Comparison of ENCODE assay signal across 11 mouse cellular contexts in genomic region chr7:141638077-141638476, GRCm38 (mm10). TPM values are rescaled to one million over a fixed set of nuclear protein-coding genes. Genes with fewer than 3 reads are reported as not detected.
DNase-seq lines count a peak whose midpoint lies in the region; ATAC-seq and TF ChIP-seq lines count a peak whose summit lies in the region.
"Not testable (repeated sequence)": the region's sequence is repeated elsewhere in the genome, so short reads cannot be mapped to it uniquely, and the experiment has no call there.
"Had no signal": no experiment of that assay in that cellular context is flagged by ENCODE, and none has a peak within 500 bp of the region (broad histone marks: within the 10 kb centered on the region; RNA-seq: fewer than 3 reads in every experiment).

No protein-coding gene starts in this region.

- not testable (repeated sequence) for TF ChIP-seq CTCF in liver, embryonic 14.5 days (IDR thresholded peaks at IDR 0.05; ENCODE audit: low read depth)

- H3K9ac ChIP-seq in embryonic facial prominence, embryonic 14.5 days (ENCODE audit: low read depth, low read length); hindbrain, embryonic 11.5 days (ENCODE audit: low read depth, low read length); kidney, embryonic 14.5 days (ENCODE audit: low read depth, low read length); liver, embryonic 14.5 days (replicated peaks); midbrain, embryonic 12.5 days (replicated peaks); neural tube, embryonic 15.5 days (replicated peaks): not testable (repeated sequence)

- H3K27me3 ChIP-seq in embryonic facial prominence, embryonic 14.5 days (replicated peaks; ENCODE audit: control insufficient read depth, insufficient read depth, low read length); hindbrain, embryonic 11.5 days (ENCODE audit: control insufficient read depth, insufficient read depth, low read length); kidney, embryonic 14.5 days (ENCODE audit: control insufficient read depth, insufficient read depth, low read length); liver, embryonic 14.5 days (ENCODE audit: control insufficient read depth, insufficient read depth, low read length); midbrain, embryonic 12.5 days; neural tube, embryonic 15.5 days (replicated peaks): not testable (repeated sequence)

- H3K27ac ChIP-seq in embryonic facial prominence, embryonic 14.5 days (replicated peaks; ENCODE audit: low read depth, low read length); hindbrain, embryonic 11.5 days (ENCODE audit: low read depth, low read length); kidney, embryonic 14.5 days (ENCODE audit: low read depth, low read length); liver, embryonic 14.5 days; midbrain, embryonic 12.5 days (replicated peaks); neural tube, embryonic 15.5 days (replicated peaks): not testable (repeated sequence)

- not testable (repeated sequence) for H3K4me2 ChIP-seq in embryonic facial prominence, embryonic 14.5 days (ENCODE audit: low read depth, low read length); hindbrain, embryonic 11.5 days (replicated peaks; ENCODE audit: low read depth, low read length); kidney, embryonic 14.5 days (replicated peaks; ENCODE audit: low read depth, low read length); liver, embryonic 14.5 days (ENCODE audit: low read depth); midbrain, embryonic 12.5 days (replicated peaks); neural tube, embryonic 15.5 days

- peaks cover 18% of the 10 kb centered on the region for H3K36me3 ChIP-seq in embryonic facial prominence, embryonic 14.5 days (ENCODE audit: control insufficient read depth, insufficient read depth, low read length)
- not testable (repeated sequence) for H3K36me3 ChIP-seq in hindbrain, embryonic 11.5 days (ENCODE audit: control insufficient read depth, insufficient read depth, low read length); kidney, embryonic 14.5 days (ENCODE audit: control insufficient read depth, insufficient read depth, low read length)
- H3K36me3 ChIP-seq in liver, embryonic 14.5 days (replicated peaks; ENCODE audit: control insufficient read depth, insufficient read depth, low read depth): peaks cover 14% of the 10 kb centered on the region
- peaks cover 20% of the 10 kb centered on the region for H3K36me3 ChIP-seq in midbrain, embryonic 12.5 days
- peaks cover 15% of the 10 kb centered on the region for H3K36me3 ChIP-seq in neural tube, embryonic 15.5 days

- H3K4me3 ChIP-seq in embryonic facial prominence, embryonic 14.5 days (ENCODE audit: low read depth, low read length); hindbrain, embryonic 11.5 days (ENCODE audit: low read depth, low read length); kidney, embryonic 14.5 days (ENCODE audit: low read length); liver, embryonic 14.5 days (ENCODE audit: insufficient read depth in 1 of 2, low read depth in 2 of 2, low read length in 2 of 2); midbrain, embryonic 12.5 days; neural tube, embryonic 15.5 days (replicated peaks): not testable (repeated sequence)

- 95% methylated on average over 1 of the region's 3 CpGs for WGBS in embryonic facial prominence, embryonic 14.5 days
- WGBS in hindbrain, embryonic 11.5 days: 98% methylated on average over 1 of the region's 3 CpGs
- WGBS in kidney, embryonic 14.5 days: 98% methylated on average over 1 of the region's 3 CpGs
- WGBS in liver, embryonic 14.5 days (ENCODE audit: insufficient replicate concordance): 83% methylated on average over 1 of the region's 3 CpGs
- 94% methylated on average over 1 of the region's 3 CpGs for WGBS in midbrain, embryonic 12.5 days
- 100% methylated on average over 2 of the region's 3 CpGs for WGBS in neural tube, embryonic 15.5 days

- not testable (repeated sequence) for H3K4me1 ChIP-seq in embryonic facial prominence, embryonic 14.5 days (ENCODE audit: control insufficient read depth, insufficient read depth, low read length); hindbrain, embryonic 11.5 days (replicated peaks; ENCODE audit: control insufficient read depth, insufficient read depth, low read length); kidney, embryonic 14.5 days (ENCODE audit: control insufficient read depth, insufficient read depth, low read length); liver, embryonic 14.5 days (replicated peaks; ENCODE audit: control insufficient read depth in 2 of 2, insufficient read depth in 2 of 2, low read length in 1 of 2); midbrain, embryonic 12.5 days; neural tube, embryonic 15.5 days

- H3K9me3 ChIP-seq in embryonic facial prominence, embryonic 14.5 days (ENCODE audit: control insufficient read depth, low read length); hindbrain, embryonic 11.5 days (ENCODE audit: control insufficient read depth, low read length); kidney, embryonic 14.5 days (ENCODE audit: control insufficient read depth, low read length); liver, embryonic 14.5 days (ENCODE audit: control insufficient read depth, low read length); midbrain, embryonic 12.5 days; neural tube, embryonic 15.5 days (replicated peaks): not testable (repeated sequence)

- ATAC-seq in embryonic facial prominence, embryonic 14.5 days (ENCODE audit: low read depth): peak; percentile 34
- ATAC-seq in hindbrain, embryonic 11.5 days (ENCODE audit: low FRiP score): peak; percentile 43; the same call in 1 of the 2 replicates
- ATAC-seq in kidney, embryonic 14.5 days (ENCODE audit: low FRiP score, low TSS enrichment): peak; percentile 56
- peak; percentile 19 for ATAC-seq in liver, embryonic 14.5 days (ENCODE audit: insufficient read depth)
- ATAC-seq in midbrain, embryonic 12.5 days (ENCODE audit: low FRiP score, low read depth): peak; percentile 70
- ATAC-seq in neural tube, embryonic 15.5 days (ENCODE audit: low FRiP score): peak; percentile 58

- DNase-seq in embryonic facial prominence, embryonic 14.5 days (ENCODE audit: low spot score); hindbrain, embryonic 11.5 days (ENCODE audit: low spot score); liver, embryonic 14.5 days (ENCODE audit: low read depth in 3 of 3, low spot score in 3 of 3): not testable (repeated sequence)
- DNase-seq in gastrocnemius, adult 18-20 months (ENCODE audit: low spot score): peak; percentile 10

- not testable (repeated sequence) for TF ChIP-seq EP300 in liver, embryonic 14.5 days (IDR thresholded peaks at IDR 0.05; ENCODE audit: low read depth)

RNA-seq across cellular contexts. Expression of gene Muc6, which starts 17.0 kb away (rescaled TPM):
- 0.17 and 0.19 TPM in 2 replicates for polyA plus RNA-seq in embryonic facial prominence, embryonic 14.5 days (2014; fragmentation: Nextera tagmentation; extraction: Ambion mirVana)
- not detected for total RNA-seq in gastrocnemius, adult 18-20 months (2021)
- polyA plus RNA-seq in hindbrain, embryonic 11.5 days (2014; fragmentation: Nextera tagmentation; extraction: Ambion mirVana): 0.17 TPM in 2 replicates
- polyA plus RNA-seq in kidney, embryonic 14.5 days (2014; fragmentation: Nextera tagmentation; extraction: Ambion mirVana): 0.09 and 0.31 TPM in 2 replicates
- polyA plus RNA-seq in liver, embryonic 14.5 days (2012; rRNA removed): 1.7 and 2.1 TPM in 2 replicates
- 3.2 and 4.0 TPM in 2 replicates for polyA plus RNA-seq in liver, embryonic 14.5 days (2014; fragmentation: Nextera tagmentation; extraction: Ambion mirVana)
- 0.08 and 0.15 TPM in 2 replicates for polyA plus RNA-seq in midbrain, embryonic 12.5 days (2016; fragmentation: Nextera tagmentation; extraction: Ambion mirVana)
- polyA plus RNA-seq in neural tube, embryonic 15.5 days (2015; fragmentation: Nextera tagmentation; extraction: Ambion mirVana): 0.27 and 0.31 TPM in 2 replicates
- total RNA-seq: adrenal gland, adult 18-20 months; gastrocnemius, adult 2 months; heart, postnatal 10 days; left cerebral cortex, postnatal 25 days had no signal

RNA-seq across cellular contexts. Expression of gene Muc2, which starts 52.1 kb away (rescaled TPM):
- polyA plus RNA-seq in embryonic facial prominence, embryonic 14.5 days (2014; fragmentation: Nextera tagmentation; extraction: Ambion mirVana): 0.68 and 1.3 TPM in 2 replicates
- total RNA-seq in gastrocnemius, adult 18-20 months (2021): not detected
- polyA plus RNA-seq in hindbrain, embryonic 11.5 days (2014; fragmentation: Nextera tagmentation; extraction: Ambion mirVana): 0.07 and 0.32 TPM in 2 replicates
- polyA plus RNA-seq in kidney, embryonic 14.5 days (2014; fragmentation: Nextera tagmentation; extraction: Ambion mirVana): 0.14 and 0.61 TPM in 2 replicates
- polyA plus RNA-seq in liver, embryonic 14.5 days (2012; rRNA removed): 0.12 and 0.17 TPM in 2 replicates
- polyA plus RNA-seq in liver, embryonic 14.5 days (2014; fragmentation: Nextera tagmentation; extraction: Ambion mirVana): 0.08 and 0.85 TPM in 2 replicates
- polyA plus RNA-seq in midbrain, embryonic 12.5 days (2016; fragmentation: Nextera tagmentation; extraction: Ambion mirVana): 0.18 TPM in 1 of 2 replicates, not detected in the other
- 0.29 and 0.35 TPM in 2 replicates for polyA plus RNA-seq in neural tube, embryonic 15.5 days (2015; fragmentation: Nextera tagmentation; extraction: Ambion mirVana)

Comparison
In these comparisons a context has a peak if more than half of its experiments do, and no peak if none do; other contexts are left out.
1. ATAC-seq: peak in every context shown above with its lines; median percentile 70 in midbrain, embryonic 12.5 days; 58 in neural tube, embryonic 15.5 days; 56 in kidney, embryonic 14.5 days; 43 in hindbrain, embryonic 11.5 days; 34 in embryonic facial prominence, embryonic 14.5 days; 19 in liver, embryonic 14.5 days.